ENCODE assay signal across 28 mouse cellular contexts in genomic region chr8:127261051-127261450, GRCm38 (mm10).
"Had no signal": no experiment of that assay in that cellular context is flagged by ENCODE, and none has a peak within 500 bp of the region (broad histone marks: within the 10 kb centered on the region; RNA-seq: fewer than 3 reads in every experiment).

No protein-coding gene starts in this region.

- H3K9ac ChIP-seq: embryonic facial prominence, embryonic 12.5 days; embryonic facial prominence, embryonic 13.5 days; embryonic facial prominence, embryonic 15.5 days; forebrain, embryonic 12.5 days; forebrain, embryonic 13.5 days; forebrain, embryonic 15.5 days; forebrain, postnatal 0 days had no signal

- H3K27ac ChIP-seq: embryonic facial prominence, embryonic 10.5 days; embryonic facial prominence, embryonic 12.5 days; embryonic facial prominence, embryonic 13.5 days; embryonic facial prominence, embryonic 15.5 days; forebrain, embryonic 10.5 days; forebrain, embryonic 12.5 days; forebrain, embryonic 13.5 days; forebrain, embryonic 15.5 days; gastrocnemius, adult 2 months; heart, adult 2 months had no signal

- H3K27me3 ChIP-seq: embryonic facial prominence, embryonic 12.5 days; embryonic facial prominence, embryonic 13.5 days; embryonic facial prominence, embryonic 15.5 days; forebrain, embryonic 12.5 days; forebrain, embryonic 13.5 days; forebrain, embryonic 15.5 days had no signal

- ATAC-seq: forebrain, embryonic 13.5 days; forebrain, embryonic 14.5 days; forebrain, embryonic 15.5 days; forebrain, embryonic 16.5 days; forebrain, postnatal 0 days had no signal

- H3K4me1 ChIP-seq: forebrain, embryonic 15.5 days had no signal

- H3K4me3 ChIP-seq: embryonic facial prominence, embryonic 10.5 days; embryonic facial prominence, embryonic 12.5 days; embryonic facial prominence, embryonic 13.5 days; embryonic facial prominence, embryonic 15.5 days; erythroblast, embryonic 14.5 days; forebrain, embryonic 10.5 days; forebrain, embryonic 12.5 days; forebrain, embryonic 13.5 days; forebrain, embryonic 15.5 days; gastrocnemius, adult 2 months; heart, adult 2 months had no signal

- H3K9me3 ChIP-seq: embryonic facial prominence, embryonic 10.5 days; embryonic facial prominence, embryonic 12.5 days; embryonic facial prominence, embryonic 13.5 days; embryonic facial prominence, embryonic 15.5 days; forebrain, embryonic 12.5 days; forebrain, embryonic 13.5 days; forebrain, embryonic 15.5 days had no signal

- H3K36me3 ChIP-seq: embryonic facial prominence, embryonic 10.5 days; embryonic facial prominence, embryonic 12.5 days; embryonic facial prominence, embryonic 13.5 days; embryonic facial prominence, embryonic 15.5 days; forebrain, embryonic 10.5 days; forebrain, embryonic 12.5 days; forebrain, embryonic 15.5 days had no signal

- H3K4me2 ChIP-seq: embryonic facial prominence, embryonic 12.5 days; embryonic facial prominence, embryonic 13.5 days; embryonic facial prominence, embryonic 15.5 days; forebrain, embryonic 12.5 days; forebrain, embryonic 13.5 days; forebrain, embryonic 15.5 days had no signal

- DNase-seq: cerebellum, adult 2 months; cerebellum, adult 8-10 months; cerebellum, adult 9-10 months; cerebellum, adult 9-11 months; cerebellum, postnatal 10 days; cerebellum, postnatal 14 days; cerebellum, postnatal 25 days; cerebellum, postnatal 36 days; embryo, embryonic 11 days; forebrain, postnatal 0 days; gastrocnemius, adult 2 months; gastrocnemius, postnatal 10 days; gastrocnemius, postnatal 14 days; gastrocnemius, postnatal 25 days; gastrocnemius, postnatal 36 days; heart, adult 18-20 months; heart, adult 2 months had no signal
